Mouse (Mus musculus): ENCODE measurements around the gene Lig3. TPM values are rescaled to one million over a fixed set of nuclear protein-coding genes. Genes with fewer than 3 reads are reported as not detected.

Gene Lig3
- polyA plus RNA-seq (2012; rRNA removed; ENCODE audit: low replicate concordance), result 3.3 and 4.5 TPM in 2 replicates

GRCm38 (mm10) chr11:82780983-82781903, at the start of gene Lig3:
TSS of gene Lig3 (plus strand) at chr11:82781108.

DNA sequence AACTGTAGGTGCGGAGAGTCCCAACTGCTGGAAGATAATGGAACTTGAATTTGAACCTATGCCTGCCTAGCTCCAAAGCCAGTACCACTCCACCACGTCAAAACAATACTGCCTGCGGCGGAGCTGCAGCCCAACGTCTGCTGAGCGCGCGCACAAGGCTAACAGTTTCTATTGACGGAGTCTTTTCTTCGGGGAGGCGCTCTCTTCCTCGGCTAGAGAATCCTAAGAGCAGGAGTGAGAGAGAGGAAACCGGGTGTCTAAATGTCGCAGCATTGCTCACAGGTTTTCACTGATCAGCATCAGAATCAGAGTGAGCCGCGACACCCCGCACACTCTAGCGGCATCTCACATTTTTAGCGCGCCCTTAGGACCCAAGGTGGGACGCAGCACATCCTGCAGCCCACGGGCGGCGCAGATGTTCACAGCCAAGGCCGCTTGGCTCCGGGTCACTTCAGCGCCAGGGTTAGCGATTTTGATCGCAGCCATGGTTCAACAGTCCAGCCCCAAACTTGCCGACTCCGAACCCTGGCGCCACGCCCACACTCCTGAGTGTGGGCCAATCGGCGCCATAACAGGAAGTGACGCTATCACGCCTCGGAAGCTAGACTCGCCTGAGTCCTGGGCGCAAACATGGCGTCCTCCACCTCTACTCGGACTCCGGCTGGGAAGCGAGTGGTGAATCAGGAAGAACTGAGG, 17.0 kb upstream of the Lig3 start, which contains the start of the genes Cct6b and Zfp830:
Gene Cct6b (minus strand): TSS at position 580 of the 696 bp plus-strand sequence.
Gene Zfp830 (plus strand): TSS at position 604 of the 696 bp plus-strand sequence.

Other genes starting within 250 kb of the Lig3 start
- 0.05 TPM in 1 of 2 replicates, not detected in the other for gene Cct6b, start 16.8 kb upstream of the Lig3 start, polyA plus RNA-seq (2012; rRNA removed; ENCODE audit: low replicate concordance)
- gene Zfp830, start 16.8 kb upstream of the Lig3 start, polyA plus RNA-seq (2012; rRNA removed; ENCODE audit: low replicate concordance), result 2.5 and 2.7 TPM in 2 replicates
- gene Rffl, start 90.1 kb downstream of the Lig3 start, polyA plus RNA-seq (2012; rRNA removed; ENCODE audit: low replicate concordance), result 6.1 and 8.2 TPM in 2 replicates
- 5.7 and 8.1 TPM in 2 replicates for gene Rad51d, start 109.5 kb downstream of the Lig3 start, polyA plus RNA-seq (2012; rRNA removed; ENCODE audit: low replicate concordance)
- 0.11 and 0.18 TPM in 2 replicates for gene Fndc8, start 111.0 kb downstream of the Lig3 start, polyA plus RNA-seq (2012; rRNA removed; ENCODE audit: low replicate concordance)
- gene Nle1, start 127.3 kb downstream of the Lig3 start, polyA plus RNA-seq (2012; rRNA removed; ENCODE audit: low replicate concordance), result 22.9 and 23.1 TPM in 2 replicates
- 0.25 and 0.63 TPM in 2 replicates for gene Unc45b, start 129.4 kb downstream of the Lig3 start, polyA plus RNA-seq (2012; rRNA removed; ENCODE audit: low replicate concordance)
- 0.28 and 0.30 TPM in 2 replicates for gene Slfn5, start 170.2 kb downstream of the Lig3 start, polyA plus RNA-seq (2012; rRNA removed; ENCODE audit: low replicate concordance)
- gene Slfn9, start 210.7 kb downstream of the Lig3 start, polyA plus RNA-seq (2012; rRNA removed; ENCODE audit: low replicate concordance), result 0.26 and 0.35 TPM in 2 replicates
- 0.18 and 0.36 TPM in 2 replicates for gene Slfn8, start 239.7 kb downstream of the Lig3 start, polyA plus RNA-seq (2012; rRNA removed; ENCODE audit: low replicate concordance)

Measured in duodenum, adult 2 months (tissue).